ENCODE assay signal across 12 mouse cellular contexts in the genomic region with DNA sequence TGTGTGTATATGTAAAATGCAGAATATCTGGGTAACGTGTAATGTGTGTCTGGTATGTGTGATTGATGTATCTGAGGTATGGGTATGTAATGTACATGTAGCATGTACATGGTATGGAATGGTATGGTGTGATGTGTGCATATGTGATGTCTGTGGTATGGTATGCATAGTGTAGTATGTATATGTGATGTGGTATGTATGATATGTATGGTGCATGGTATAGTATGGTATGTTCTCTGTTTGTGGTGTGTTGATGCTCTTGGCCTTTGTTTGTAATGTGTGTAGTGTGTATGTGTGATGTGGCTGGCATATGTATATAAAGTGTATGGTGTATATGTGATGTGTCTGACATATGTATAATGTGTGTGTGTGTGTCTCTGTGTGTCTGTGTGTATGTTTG.
"Had no signal": no experiment of that assay in that cellular context is flagged by ENCODE, and none has a peak within 500 bp of the region (broad histone marks: within the 10 kb centered on the region; RNA-seq: fewer than 3 reads in every experiment).

No protein-coding gene starts in this region.

- DNase-seq: kidney, adult 18-20 months; kidney, postnatal 10 days; kidney, postnatal 4 days; lung, adult 2 months; thymus, postnatal 4 days had no signal

- H3K36me3 ChIP-seq: intestine, embryonic 15.5 days; liver, embryonic 15.5 days; neural tube, embryonic 12.5 days had no signal

- H3K9ac ChIP-seq: intestine, embryonic 15.5 days; liver, embryonic 15.5 days; neural tube, embryonic 12.5 days had no signal

- H3K9me3 ChIP-seq: intestine, embryonic 15.5 days; liver, embryonic 15.5 days; neural tube, embryonic 12.5 days had no signal

- H3K27me3 ChIP-seq: intestine, embryonic 15.5 days; liver, embryonic 15.5 days; neural tube, embryonic 12.5 days had no signal

- H3K4me3 ChIP-seq: intestine, embryonic 15.5 days; layer of hippocampus, adult 2 months; liver, embryonic 15.5 days; neural tube, embryonic 12.5 days had no signal

- H3K4me1 ChIP-seq: intestine, embryonic 15.5 days; liver, embryonic 15.5 days; neural tube, embryonic 12.5 days had no signal

- H3K27ac ChIP-seq: intestine, embryonic 15.5 days; layer of hippocampus, adult 2 months; liver, embryonic 15.5 days; macrophage; neural tube, embryonic 12.5 days; stomach, postnatal 0 days had no signal

- ATAC-seq: intestine, embryonic 15.5 days had no signal

- H3K4me2 ChIP-seq: intestine, embryonic 15.5 days; liver, embryonic 11.5 days; liver, embryonic 15.5 days; neural tube, embryonic 12.5 days had no signal
